Mouse (Mus musculus) gastrocnemius, postnatal 4 days (tissue): Measurements from ENCODE around the gene Anapc15. TPM values are rescaled to one million over a fixed set of nuclear protein-coding genes. Genes with fewer than 3 reads are reported as not detected.

ENCODE experiments used
- DNase-seq, 2 experiments: peaks; one replicate each; pipeline ENCODE4 v3.0.0; 2021 to 2022; ENCODE audit warnings: low spot score in 2 of 2, mixed read lengths in 2 of 2
- long read RNA-seq, 2 experiments: library from polyadenylated mRNA; stranded (forward); transcript quantifications; one replicate each; pipeline ENCODE4 v2.0.0; 2021
- total RNA-seq, 2 experiments: library from RNA; stranded (reverse); gene quantifications; 2 replicates each; pipeline ENCODE4 v1.2.3; 2021

Gene Anapc15
- 10 to 100 TPM; 21.4 to 24.4 TPM for total RNA-seq
- long read RNA-seq, experiment 1, transcript Anapc15-210 (6 exons, 3,103 nt) = major isoform, 6 of 21 reads
- long read RNA-seq, experiment 1, partial matches to known transcripts = 1 of 21 reads
- long read RNA-seq, experiment 1, other reads (novel, unspliced or antisense) = 11 of 21 reads
- long read RNA-seq, experiment 2, partial matches to known transcripts = 2 of 8 reads
- long read RNA-seq, experiment 2, other reads (novel, unspliced or antisense) = 2 of 8 reads

GRCm38 (mm10) chr7:101863415-101863814, at the start of gene Anapc15:
Gene Anapc15 (plus strand): TSS chr7:101863715.
- no peak for DNase-seq

GRCm38 (mm10) chr7:101817861-101818401, 45.6 kb upstream of the Anapc15 start, which contains the start of gene Phox2a:
Gene Phox2a (plus strand): TSS chr7:101818313.
- DNase-seq = no peak

- no peak for DNase-seq
Observed at GRCm38 (mm10) chr7:101820295-101821030, 43.1 kb upstream of the Anapc15 start.

- DNase-seq = peak in 1 of 2 experiments; percentile 53
Observed at GRCm38 (mm10) chr7:101821571-101822501, 41.7 kb upstream of the Anapc15 start.

GRCm38 (mm10) chr7:101822836-101823757, 40.4 kb upstream of the Anapc15 start:
- no peak for DNase-seq

GRCm38 (mm10) chr7:101823758-101824630, 39.5 kb upstream of the Anapc15 start:
- no peak for DNase-seq

- no peak for DNase-seq
Observed at GRCm38 (mm10) chr7:101830373-101830772, 33.1 kb upstream of the Anapc15 start.

- no peak for DNase-seq
Observed at GRCm38 (mm10) chr7:101831437-101831836, 32.1 kb upstream of the Anapc15 start.

- no peak for DNase-seq
Observed at GRCm38 (mm10) chr7:101832372-101832771, 31.1 kb upstream of the Anapc15 start.

- DNase-seq = no peak
Observed at GRCm38 (mm10) chr7:101833352-101833751, 30.2 kb upstream of the Anapc15 start.

GRCm38 (mm10) chr7:101833916-101834584, 29.5 kb upstream of the Anapc15 start:
- no peak for DNase-seq

GRCm38 (mm10) chr7:101834903-101835302, 28.6 kb upstream of the Anapc15 start:
- no peak for DNase-seq

GRCm38 (mm10) chr7:101835457-101836109, 27.9 kb upstream of the Anapc15 start:
- no peak for DNase-seq

GRCm38 (mm10) chr7:101836271-101837153, 27.0 kb upstream of the Anapc15 start:
- DNase-seq = peak; percentile 54 to 77

GRCm38 (mm10) chr7:101837154-101837605, 26.3 kb upstream of the Anapc15 start:
- DNase-seq = no peak

- peak; percentile 56 to 84 for DNase-seq
Observed at GRCm38 (mm10) chr7:101837606-101838471, 25.7 kb upstream of the Anapc15 start, which contains the start of gene Inppl1. Gene Inppl1 (minus strand): TSS chr7:101838229.
